Comparison of ENCODE assay signal across 9 mouse cellular contexts in the genomic region with DNA sequence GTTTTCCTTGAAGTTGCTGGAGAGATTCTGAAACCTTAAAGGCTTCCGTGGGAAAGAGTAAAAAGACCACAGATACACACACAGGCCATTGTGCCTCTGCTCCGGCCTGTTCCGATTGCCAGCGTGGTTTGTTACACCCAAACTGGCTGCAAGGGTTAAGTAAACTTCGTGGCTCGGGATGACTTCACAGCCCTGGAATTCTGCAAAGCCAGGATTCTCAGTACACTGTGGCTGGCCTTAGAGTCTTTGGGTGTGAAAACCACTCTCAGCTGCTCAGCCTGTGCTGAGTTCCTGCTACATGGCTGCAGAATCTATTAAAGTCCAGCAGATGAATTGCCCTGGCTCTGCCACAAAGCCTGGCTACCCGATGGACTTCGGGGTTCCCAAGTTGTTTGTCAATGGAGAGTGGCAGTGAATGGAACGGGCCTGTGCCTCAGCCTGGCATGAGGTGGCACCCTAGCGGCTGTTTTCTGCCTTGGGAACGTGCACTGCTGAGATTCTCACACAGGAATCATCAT.
DNase-seq lines count a peak whose midpoint lies in the region; ATAC-seq and TF ChIP-seq lines count a peak whose summit lies in the region.
"Had no signal": no experiment of that assay in that cellular context is flagged by ENCODE, and none has a peak within 500 bp of the region (broad histone marks: within the 10 kb centered on the region; RNA-seq: fewer than 3 reads in every experiment).

No protein-coding gene starts in this region.

- DNase-seq in cerebellum, postnatal 36 days, result peak; percentile 34 to 37
- DNase-seq in gastrocnemius, adult 18-20 months (ENCODE audit: low spot score), result peak; percentile 71
- DNase-seq in hindbrain, embryonic 14.5 days (ENCODE audit: low spot score), result peak; percentile 60
- peak; percentile 60 to 85 for DNase-seq in layer of hippocampus, postnatal 14 days (ENCODE audit: low spot score in 2 of 2)
- DNase-seq in retina, postnatal 7 days (ENCODE audit: low read depth, low spot score), result peak; percentile 8
- DNase-seq in thymus, postnatal 14 days, result no peak

- no peaks in the 10 kb centered on the region for H3K9me3 ChIP-seq in hindbrain, embryonic 14.5 days (ENCODE audit: control insufficient read depth, low read length)
- H3K9me3 ChIP-seq in lung, embryonic 15.5 days, result no peaks in the 10 kb centered on the region

- H3K9ac ChIP-seq in hindbrain, embryonic 14.5 days, result no peak overlapping the region
- H3K9ac ChIP-seq in lung, embryonic 15.5 days, result no peak overlapping the region

- H3K36me3 ChIP-seq in C2C12 (ENCODE audit: control insufficient read depth, insufficient read depth), result no peaks in the 10 kb centered on the region
- H3K36me3 ChIP-seq in hindbrain, embryonic 14.5 days (replicated peaks; ENCODE audit: control insufficient read depth, insufficient read depth), result no peaks in the 10 kb centered on the region
- peaks cover 3% of the 10 kb centered on the region; the same call in 1 of the 2 replicates for H3K36me3 ChIP-seq in lung, embryonic 15.5 days

- peak; percentile 23 for TF ChIP-seq CTCF in C2C12 (IDR thresholded peaks at IDR 0.05; ENCODE audit: control insufficient read depth, insufficient read depth, insufficient read length)

- H3K4me3 ChIP-seq in C2C12 (ENCODE audit: insufficient read depth, poor library complexity, severe bottlenecking), result no peak overlapping the region
- H3K4me3 ChIP-seq in hindbrain, embryonic 14.5 days (replicated peaks; ENCODE audit: low read length), result no peak overlapping the region
- H3K4me3 ChIP-seq in lung, embryonic 15.5 days, result no peak overlapping the region

- H3K79me3 ChIP-seq in C2C12 (ENCODE audit: low read depth), result no peaks in the 10 kb centered on the region

- ATAC-seq in hindbrain, embryonic 14.5 days (ENCODE audit: low FRiP score), result peak; percentile 86
- peak; percentile 94 for ATAC-seq in lung, embryonic 15.5 days (ENCODE audit: borderline replicate concordance, extremely low read depth, low FRiP score, low TSS enrichment)

- H3ac ChIP-seq in C2C12 (ENCODE audit: control insufficient read depth, insufficient read length, low read depth), result no peak overlapping the region

- H3K4me1 ChIP-seq in hindbrain, embryonic 14.5 days (replicated peaks; ENCODE audit: control insufficient read depth, insufficient read depth, low read length), result peaks cover 22% of the 10 kb centered on the region
- peaks cover 42% of the 10 kb centered on the region for H3K4me1 ChIP-seq in lung, embryonic 15.5 days

- peak overlapping the region; percentile 66 for H3K27ac ChIP-seq in hindbrain, embryonic 14.5 days
- peak overlapping the region; percentile 95 for H3K27ac ChIP-seq in lung, embryonic 15.5 days

- no peaks in the 10 kb centered on the region for H3K27me3 ChIP-seq in C2C12 (ENCODE audit: control insufficient read depth, insufficient read depth, insufficient read length)
- no peaks in the 10 kb centered on the region for H3K27me3 ChIP-seq in hindbrain, embryonic 14.5 days (ENCODE audit: control insufficient read depth, insufficient read depth, low read length)
- H3K27me3 ChIP-seq in lung, embryonic 15.5 days, result no peaks in the 10 kb centered on the region
- H3K27me3 ChIP-seq: CH12.LX had no signal

- 10% methylated on average over 11 of the region's 11 CpGs for WGBS in hindbrain, embryonic 14.5 days
- WGBS in lung, embryonic 15.5 days, result 5% methylated on average over 11 of the region's 11 CpGs

- H3K79me2 ChIP-seq in C2C12 (ENCODE audit: control insufficient read depth, insufficient read depth), result no peaks in the 10 kb centered on the region

- no peak overlapping the region for H3K4me2 ChIP-seq in hindbrain, embryonic 14.5 days (replicated peaks)
- peak overlapping the region; percentile 32 for H3K4me2 ChIP-seq in lung, embryonic 15.5 days

TF ChIP-seq in C2C12, 6 proteins besides CTCF, POLR2A, EP300 and RAD21:
- no peak for TF ChIP-seq CEBPB (IDR thresholded peaks at IDR 0.05; ENCODE audit: low read depth)
- no peak for TF ChIP-seq MYOD1 (IDR thresholded peaks at IDR 0.05; ENCODE audit: control insufficient read depth, insufficient read length, low read depth)
- no peak for TF ChIP-seq MAX (IDR thresholded peaks at IDR 0.05)
- no peak for TF ChIP-seq MYOG (IDR thresholded peaks at IDR 0.05; ENCODE audit: control insufficient read depth, extremely low read depth, insufficient read length)
- TF ChIP-seq USF1 (IDR thresholded peaks at IDR 0.05; ENCODE audit: low read depth), result no peak
- no peak for TF ChIP-seq FOSL1 (IDR thresholded peaks at IDR 0.05; ENCODE audit: insufficient read depth, low read length, poor library complexity, severe bottlenecking)
